Mouse (Mus musculus) yolk sac, embryonic 10.5 days (tissue): ENCODE measurements at regions not wholly inside any gene's neighbourhood (a gene's known extent, or its start where the extent isn't known, plus 50 kb on each side); places are given as distances from the start of the nearest gene placed in this dataset.

Experiments used
- DNase-seq: peaks from one replicate; pipeline ENCODE4 v3.0.0-alpha.2; 2017; ENCODE audit warnings: low spot score

- no peak for DNase-seq
Observed at GRCm38 (mm10) chr15:82709041-82709440, 54.9 kb downstream of the Cyp2d40 start.

GRCm38 (mm10) chr15:82707906-82708305 is 56.1 kb downstream of the Cyp2d40 start:
- no peak for DNase-seq

DNA sequence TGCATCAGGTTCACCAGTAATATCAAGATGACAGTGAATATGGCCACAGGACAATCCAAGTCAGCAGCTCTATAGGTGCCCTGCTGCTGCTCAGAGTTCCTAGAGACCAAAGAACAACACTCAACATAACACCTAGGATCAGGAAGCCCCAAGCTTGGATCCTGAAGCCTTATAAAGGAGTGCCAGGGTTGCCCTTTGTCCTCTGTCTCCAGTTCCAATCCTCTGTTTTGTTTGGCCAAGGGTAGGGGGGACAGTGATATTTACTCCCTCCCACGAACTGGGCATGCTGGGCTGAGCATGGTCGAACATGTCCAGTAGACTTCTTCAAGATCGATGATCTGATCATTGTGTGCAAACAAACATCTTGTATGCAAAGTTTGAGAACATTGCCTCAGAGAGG is 56.8 kb downstream of the Cyp2d40 start:
- DNase-seq: no peak

GRCm38 (mm10) chr15:82706647-82707046 is 57.3 kb downstream of the Cyp2d40 start:
- DNase-seq: no peak

GRCm38 (mm10) chr15:82702121-82702520 is 61.9 kb downstream of the Cyp2d40 start:
- no peak for DNase-seq

GRCm38 (mm10) chr15:82695786-82696185 is 68.2 kb downstream of the Cyp2d40 start:
- DNase-seq: no peak

GRCm38 (mm10) chr15:82695238-82695637 is 68.7 kb downstream of the Cyp2d40 start:
- DNase-seq: peak; percentile 7

DNA sequence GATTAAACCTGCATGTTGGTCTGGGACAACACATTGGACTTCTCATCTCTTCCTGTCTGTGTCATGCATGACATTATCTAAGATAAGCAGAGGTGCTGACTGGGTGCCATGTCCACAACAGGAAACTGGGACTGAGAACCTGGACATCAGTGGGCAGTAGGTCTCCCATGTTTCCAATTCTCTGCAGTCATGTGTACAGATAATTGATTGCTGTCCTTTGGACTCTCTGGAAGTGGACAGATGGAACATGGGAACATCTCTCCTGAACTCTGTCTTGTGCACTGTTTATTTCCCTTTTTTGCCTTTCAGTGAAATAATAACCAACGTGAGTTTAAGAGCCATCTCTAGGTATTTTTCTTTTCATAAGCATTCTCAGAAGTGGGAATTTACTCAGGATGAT is 69.5 kb downstream of the Cyp2d40 start:
- DNase-seq: no peak

GRCm38 (mm10) chr15:82692955-82693354 is 71.0 kb downstream of the Cyp2d40 start:
- DNase-seq: peak; percentile 59
